8 mouse cellular contexts compared by ENCODE assay signal in the genomic region with DNA sequence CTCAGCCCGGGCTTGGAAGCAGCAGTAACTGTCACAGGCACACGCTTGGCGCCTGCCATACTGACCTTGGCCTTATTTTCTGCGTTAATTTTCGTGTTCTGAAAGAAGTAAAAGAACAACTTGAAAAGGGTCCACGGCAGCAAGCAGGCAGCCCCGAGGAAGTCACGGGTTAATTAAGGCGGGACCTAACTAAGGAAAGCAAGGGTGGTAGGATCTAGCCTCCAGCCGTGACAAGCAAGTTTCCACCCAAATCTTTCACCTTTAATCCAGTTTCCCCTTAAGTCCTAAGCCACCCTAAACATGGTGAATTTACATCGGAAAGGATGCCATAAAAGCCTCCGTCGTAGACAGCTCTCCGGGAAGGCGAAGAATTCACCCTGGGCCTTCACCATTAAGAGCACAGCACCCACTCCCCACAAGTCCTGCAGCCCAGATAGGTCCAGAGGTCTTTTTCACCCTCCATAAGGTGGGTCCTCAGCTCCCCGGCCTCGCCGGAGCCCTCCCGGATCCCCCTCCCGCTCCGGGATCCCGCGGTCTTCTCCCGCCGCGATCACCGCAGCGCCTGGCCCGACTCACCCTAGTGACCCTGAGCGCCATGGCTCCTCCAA. TPM values are rescaled to one million over a fixed set of nuclear protein-coding genes. Genes with fewer than 3 reads are reported as not detected.
DNase-seq lines count a peak whose midpoint lies in the region; ATAC-seq and TF ChIP-seq lines count a peak whose summit lies in the region.

No protein-coding gene starts in this region.

- H3K27me3 ChIP-seq in heart, embryonic 16.5 days (ENCODE audit: control insufficient read depth, insufficient read depth, low read length) = no peaks in the 10 kb centered on the region
- H3K27me3 ChIP-seq in limb, embryonic 14.5 days (ENCODE audit: control insufficient read depth, insufficient read depth, low read length) = no peaks in the 10 kb centered on the region
- H3K27me3 ChIP-seq in neural tube, embryonic 13.5 days = no peaks in the 10 kb centered on the region

- H3K4me1 ChIP-seq in heart, embryonic 16.5 days (ENCODE audit: control insufficient read depth, insufficient read depth, low read length) = peaks cover 24% of the 10 kb centered on the region
- H3K4me1 ChIP-seq in ES-E14 (ENCODE audit: control insufficient read depth in 2 of 2, insufficient read depth in 2 of 2, low read length in 2 of 2, poor library complexity in 1 of 2) = peaks cover 0 to 12% of the 10 kb centered on the region in 2 experiments; a peak in 2 of 4 replicates
- peaks cover 8% of the 10 kb centered on the region; the same call in 1 of the 2 replicates for H3K4me1 ChIP-seq in limb, embryonic 14.5 days (ENCODE audit: control insufficient read depth, insufficient read depth, low read length)
- H3K4me1 ChIP-seq in neural tube, embryonic 13.5 days (replicated peaks) = peaks cover 24% of the 10 kb centered on the region

- H3K4me3 ChIP-seq in heart, embryonic 16.5 days (ENCODE audit: low read length) = peak overlapping the region; percentile 95
- H3K4me3 ChIP-seq in ES-E14 (ENCODE audit: insufficient read depth in 1 of 2, low read depth in 1 of 2, low read length in 2 of 2, poor library complexity in 1 of 2, severe bottlenecking in 1 of 2) = peak overlapping the region; percentile 91 to 98
- peak overlapping the region; percentile 81 for H3K4me3 ChIP-seq in limb, embryonic 14.5 days (replicated peaks; ENCODE audit: low read length)
- H3K4me3 ChIP-seq in neural tube, embryonic 13.5 days = peak overlapping the region; percentile 67

- H3K36me3 ChIP-seq in heart, embryonic 16.5 days (ENCODE audit: control insufficient read depth, insufficient read depth) = peaks cover 11% of the 10 kb centered on the region
- peaks cover 37% of the 10 kb centered on the region for H3K36me3 ChIP-seq in ES-E14 (ENCODE audit: control insufficient read depth, insufficient read depth, low read length, poor library complexity, severe bottlenecking)
- H3K36me3 ChIP-seq in limb, embryonic 14.5 days (ENCODE audit: control insufficient read depth, insufficient read depth, low read length) = peaks cover 17% of the 10 kb centered on the region
- no peaks in the 10 kb centered on the region for H3K36me3 ChIP-seq in neural tube, embryonic 13.5 days

- DNase-seq in heart, postnatal 4 days = no peak
- DNase-seq in ES-E14 (ENCODE audit: low read depth, low spot score) = no peak
- no peak for DNase-seq in limb, embryonic 14.5 days (ENCODE audit: low spot score)
- no peak for DNase-seq in urinary bladder, adult 18-20 months (ENCODE audit: low spot score in 2 of 2)
- DNase-seq in layer of hippocampus, postnatal 25 days (ENCODE audit: extremely low spot score in 1 of 2, low spot score in 1 of 2) = no peak

- in situ Hi-C loops in ES-E14 (cut with MboI; ENCODE audit: low sequenced_read_pairs in 2 of 2, unreplicated experiment in 2 of 2) = no loop called here

- no peak; the same call in 1 of the 2 replicates for ATAC-seq in heart, embryonic 16.5 days (replicated peaks; ENCODE audit: extremely low read depth, insufficient read depth, low FRiP score)
- ATAC-seq in erythroid progenitor cell, adult 5-6 weeks (replicated peaks; ENCODE audit: low FRiP score, poor library complexity, severe bottlenecking) = peak; percentile 72
- peak; percentile 29 for ATAC-seq in limb, embryonic 14.5 days (ENCODE audit: low FRiP score, low read depth)
- ATAC-seq in neural tube, embryonic 13.5 days (ENCODE audit: low read depth) = peak; percentile 57

- under 1% methylated on average over 30 of the region's 30 CpGs for WGBS in heart, embryonic 16.5 days
- under 1% methylated on average over 29 of the region's 30 CpGs for WGBS in limb, embryonic 14.5 days
- WGBS in neural tube, embryonic 13.5 days = under 1% methylated on average over 30 of the region's 30 CpGs

- H3K4me2 ChIP-seq in heart, embryonic 16.5 days (ENCODE audit: low read depth, low read length) = peak overlapping the region; percentile 94
- peak overlapping the region; percentile 93 for H3K4me2 ChIP-seq in limb, embryonic 14.5 days (replicated peaks; ENCODE audit: low read depth, low read length, severe bottlenecking)
- peak overlapping the region; percentile 99 for H3K4me2 ChIP-seq in neural tube, embryonic 13.5 days

- H3K9me3 ChIP-seq in heart, embryonic 16.5 days (replicated peaks; ENCODE audit: control insufficient read depth, low read length) = no peaks in the 10 kb centered on the region
- no peaks in the 10 kb centered on the region for H3K9me3 ChIP-seq in ES-E14 (ENCODE audit: control insufficient read depth, insufficient read depth, low read depth, low read length)
- H3K9me3 ChIP-seq in limb, embryonic 14.5 days (ENCODE audit: control insufficient read depth, low read length) = no peaks in the 10 kb centered on the region
- H3K9me3 ChIP-seq in neural tube, embryonic 13.5 days = no peaks in the 10 kb centered on the region

- no peak for TF ChIP-seq POLR2A in limb, embryonic 14.5 days (IDR thresholded peaks at IDR 0.05; ENCODE audit: borderline replicate concordance, extremely low read depth, insufficient read depth, insufficient read length)

- peak overlapping the region; percentile 75 for H3K27ac ChIP-seq in heart, embryonic 16.5 days (ENCODE audit: low read length)
- H3K27ac ChIP-seq in ES-E14 (ENCODE audit: insufficient read depth, low read depth, low read length, poor library complexity, severe bottlenecking) = peak overlapping the region; percentile 94
- H3K27ac ChIP-seq in limb, embryonic 14.5 days (replicated peaks; ENCODE audit: low read depth, low read length) = 0 out of 2 replicates have a peak overlapping the region, but pooled peaks have one; percentile 13
- no peak overlapping the region for H3K27ac ChIP-seq in neural tube, embryonic 13.5 days (replicated peaks)

- H3K9ac ChIP-seq in heart, embryonic 16.5 days (ENCODE audit: low read length) = peak overlapping the region; percentile 91
- peak overlapping the region; percentile 100 for H3K9ac ChIP-seq in ES-E14 (ENCODE audit: insufficient read depth, low read depth, low read length, poor library complexity, severe bottlenecking)
- H3K9ac ChIP-seq in limb, embryonic 14.5 days (ENCODE audit: low read depth, low read length, severe bottlenecking) = peak overlapping the region; percentile 76
- H3K9ac ChIP-seq in neural tube, embryonic 13.5 days = peak overlapping the region; percentile 70

RNA-seq across cellular contexts. Expression of a gene that starts 0.5 kb away (rescaled TPM):
- 187 and 205 TPM in 2 replicates for polyA plus RNA-seq in heart, embryonic 16.5 days (2015; fragmentation: Nextera tagmentation; extraction: Ambion mirVana)
- total RNA-seq in heart, postnatal 4 days (2021) = 10 to 100 TPM; 77.4 to 91.6 TPM
- total RNA-seq in ES-E14 (2012; rRNA removed) = 410 and 549 TPM in 2 replicates
- total RNA-seq in erythroid progenitor cell, adult 5-6 weeks (2015; ENCODE audit: low replicate concordance) = 339 and 351 TPM in 2 replicates
- 507 and 678 TPM in 2 replicates for total RNA-seq in erythroid progenitor cell, adult 5-6 weeks (2017; ENCODE audit: low replicate concordance)
- polyA plus RNA-seq in limb, embryonic 14.5 days (2012; rRNA removed) = 131 and 135 TPM in 2 replicates
- polyA plus RNA-seq in limb, embryonic 14.5 days (2014; fragmentation: Nextera tagmentation; extraction: Ambion mirVana) = 193 and 195 TPM in 2 replicates
- polyA plus RNA-seq in neural tube, embryonic 13.5 days (2015; fragmentation: Nextera tagmentation; extraction: Ambion mirVana) = 45.2 and 60.2 TPM in 2 replicates
- 1 to 10 TPM; 1.5 TPM for total RNA-seq in layer of hippocampus, postnatal 25 days (2021)

RNA-seq across cellular contexts. Expression of a gene that starts 10.2 kb away (rescaled TPM):
- polyA plus RNA-seq in heart, embryonic 16.5 days (2015; fragmentation: Nextera tagmentation; extraction: Ambion mirVana) = 14.6 and 16.7 TPM in 2 replicates
- 1 to 10 TPM; 8.7 to 9.3 TPM for total RNA-seq in heart, postnatal 4 days (2021)
- total RNA-seq in ES-E14 (2012; rRNA removed) = 31.6 and 39.9 TPM in 2 replicates
- 75.5 and 87.6 TPM in 2 replicates for total RNA-seq in erythroid progenitor cell, adult 5-6 weeks (2015; ENCODE audit: low replicate concordance)
- 44.6 and 60.3 TPM in 2 replicates for total RNA-seq in erythroid progenitor cell, adult 5-6 weeks (2017; ENCODE audit: low replicate concordance)
- 22.1 and 29.4 TPM in 2 replicates for polyA plus RNA-seq in limb, embryonic 14.5 days (2012; rRNA removed)
- 28.5 and 29.3 TPM in 2 replicates for polyA plus RNA-seq in limb, embryonic 14.5 days (2014; fragmentation: Nextera tagmentation; extraction: Ambion mirVana)
- 10.1 and 10.9 TPM in 2 replicates for polyA plus RNA-seq in neural tube, embryonic 13.5 days (2015; fragmentation: Nextera tagmentation; extraction: Ambion mirVana)
- total RNA-seq in layer of hippocampus, postnatal 25 days (2021) = 1 to 10 TPM in 1 of 2 experiments, under 1 TPM in 1; 0.42 to 1.1 TPM

RNA-seq across cellular contexts. Expression of a gene that starts 41.5 kb away (rescaled TPM):
- polyA plus RNA-seq in heart, embryonic 16.5 days (2015; fragmentation: Nextera tagmentation; extraction: Ambion mirVana) = 246 and 254 TPM in 2 replicates
- 100 to 1,000 TPM; 140 to 151 TPM for total RNA-seq in heart, postnatal 4 days (2021)
- total RNA-seq in ES-E14 (2012; rRNA removed) = 45.4 and 58.9 TPM in 2 replicates
- total RNA-seq in erythroid progenitor cell, adult 5-6 weeks (2015; ENCODE audit: low replicate concordance) = 75.3 and 100 TPM in 2 replicates
- 52.8 and 99.2 TPM in 2 replicates for total RNA-seq in erythroid progenitor cell, adult 5-6 weeks (2017; ENCODE audit: low replicate concordance)
- 48.4 and 57.9 TPM in 2 replicates for polyA plus RNA-seq in limb, embryonic 14.5 days (2012; rRNA removed)
- 113 and 117 TPM in 2 replicates for polyA plus RNA-seq in limb, embryonic 14.5 days (2014; fragmentation: Nextera tagmentation; extraction: Ambion mirVana)
- polyA plus RNA-seq in neural tube, embryonic 13.5 days (2015; fragmentation: Nextera tagmentation; extraction: Ambion mirVana) = 142 and 165 TPM in 2 replicates
- 10 to 100 TPM; 55.9 to 56.0 TPM for total RNA-seq in layer of hippocampus, postnatal 25 days (2021)

RNA-seq across cellular contexts. Expression of a gene that starts 47.3 kb away (rescaled TPM):
- 34.1 and 36.3 TPM in 2 replicates for polyA plus RNA-seq in heart, embryonic 16.5 days (2015; fragmentation: Nextera tagmentation; extraction: Ambion mirVana)
- total RNA-seq in heart, postnatal 4 days (2021) = 10 to 100 TPM; 32.6 to 33.5 TPM
- 85.6 and 102 TPM in 2 replicates for total RNA-seq in ES-E14 (2012; rRNA removed)
- total RNA-seq in erythroid progenitor cell, adult 5-6 weeks (2015; ENCODE audit: low replicate concordance) = 46.1 and 53.0 TPM in 2 replicates
- total RNA-seq in erythroid progenitor cell, adult 5-6 weeks (2017; ENCODE audit: low replicate concordance) = 33.9 and 47.9 TPM in 2 replicates
- 69.0 and 69.2 TPM in 2 replicates for polyA plus RNA-seq in limb, embryonic 14.5 days (2012; rRNA removed)
- 70.9 and 73.5 TPM in 2 replicates for polyA plus RNA-seq in limb, embryonic 14.5 days (2014; fragmentation: Nextera tagmentation; extraction: Ambion mirVana)
- polyA plus RNA-seq in neural tube, embryonic 13.5 days (2015; fragmentation: Nextera tagmentation; extraction: Ambion mirVana) = 35.0 and 40.7 TPM in 2 replicates
- total RNA-seq in layer of hippocampus, postnatal 25 days (2021) = 10 to 100 TPM; 37.9 to 40.5 TPM

RNA-seq across cellular contexts. Expression of a gene that starts 55.2 kb away (rescaled TPM):
- polyA plus RNA-seq in heart, embryonic 16.5 days (2015; fragmentation: Nextera tagmentation; extraction: Ambion mirVana) = 64.4 and 67.7 TPM in 2 replicates
- 10 to 100 TPM; 38.0 to 39.1 TPM for total RNA-seq in heart, postnatal 4 days (2021)
- 60.0 and 83.6 TPM in 2 replicates for total RNA-seq in ES-E14 (2012; rRNA removed)
- total RNA-seq in erythroid progenitor cell, adult 5-6 weeks (2015; ENCODE audit: low replicate concordance) = 4.3 and 19.3 TPM in 2 replicates
- total RNA-seq in erythroid progenitor cell, adult 5-6 weeks (2017; ENCODE audit: low replicate concordance) = 9.4 and 23.6 TPM in 2 replicates
- 59.4 and 60.3 TPM in 2 replicates for polyA plus RNA-seq in limb, embryonic 14.5 days (2012; rRNA removed)
- 94.8 and 96.4 TPM in 2 replicates for polyA plus RNA-seq in limb, embryonic 14.5 days (2014; fragmentation: Nextera tagmentation; extraction: Ambion mirVana)
- polyA plus RNA-seq in neural tube, embryonic 13.5 days (2015; fragmentation: Nextera tagmentation; extraction: Ambion mirVana) = 49.0 and 49.6 TPM in 2 replicates
- 10 to 100 TPM; 36.3 to 38.6 TPM for total RNA-seq in layer of hippocampus, postnatal 25 days (2021)

Comparison
In these comparisons a context has a peak if more than half of its experiments do, and no peak if none do; other contexts are left out.
1. RNA of a gene that starts 0.5 kb away (total RNA-seq): 339 to 678 TPM in erythroid progenitor cell, adult 5-6 weeks, 410 to 549 TPM in ES-E14 and 77.4 to 91.6 TPM in heart, postnatal 4 days; 1.5 TPM in layer of hippocampus, postnatal 25 days; every median in the first group is over 10 times any median in the second.
2. RNA of a gene that starts 10.2 kb away (total RNA-seq): 44.6 to 87.6 TPM in erythroid progenitor cell, adult 5-6 weeks, 31.6 to 39.9 TPM in ES-E14 and 8.7 to 9.3 TPM in heart, postnatal 4 days; 0.42 to 1.1 TPM in layer of hippocampus, postnatal 25 days; every median in the first group is over 4 times any median in the second.
3. Peak in every context shown above with its lines, with median percentiles within 50 percentile points of each other: H3K4me2 ChIP-seq, H3K4me3 ChIP-seq and H3K9ac ChIP-seq.